Mouse (Mus musculus) gastrocnemius, postnatal 36 days (tissue): Measurements from ENCODE around the gene Als2. TPM values are rescaled to one million over a fixed set of nuclear protein-coding genes. Genes with fewer than 3 reads are reported as not detected.

ENCODE experiments used
- DNase-seq, 2 experiments: peaks; one replicate each; pipeline ENCODE4 v3.0.0; 2022
- intact Hi-C: fragments of 180-260 bp; cut with DNase I; formaldehyde crosslinking; loops from one replicate; pipeline ENCODE4 v1.15.1; 2025
- total RNA-seq, 2 experiments: library from RNA; stranded (reverse); gene quantifications; 2 replicates each; pipeline ENCODE4 v1.2.3; 2021

Als2 gene
- total RNA-seq, 2 experiments from 2014 or later = 13.6 to 16.1 TPM

DNA sequence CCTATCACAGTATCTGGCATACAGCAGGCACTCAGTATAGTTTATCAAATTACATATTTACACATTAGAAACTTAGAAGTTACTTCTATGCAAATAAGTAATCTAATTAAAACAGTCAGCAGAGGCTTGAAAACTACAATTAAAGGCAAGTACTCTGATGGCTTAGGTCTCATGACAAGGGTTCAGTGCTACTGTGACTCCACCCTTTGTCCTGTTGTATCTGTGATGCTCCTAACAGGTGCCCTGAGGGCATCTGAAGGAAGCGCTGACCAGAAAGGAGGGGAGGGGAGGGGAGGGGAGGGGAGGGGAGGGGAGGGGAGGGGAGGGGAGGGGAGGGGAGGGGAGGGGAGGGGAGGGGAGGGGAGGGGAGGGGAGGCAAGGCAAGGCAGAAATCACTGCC, 24.1 kb downstream of the Als2 start:
- no peak for DNase-seq
- intact Hi-C loops = no loop called here

- intact Hi-C loops = no loop called here
- no peak for DNase-seq
Measured at GRCm38 (mm10) chr1:59212076-59212779, 24.8 kb downstream of the Als2 start.

DNA sequence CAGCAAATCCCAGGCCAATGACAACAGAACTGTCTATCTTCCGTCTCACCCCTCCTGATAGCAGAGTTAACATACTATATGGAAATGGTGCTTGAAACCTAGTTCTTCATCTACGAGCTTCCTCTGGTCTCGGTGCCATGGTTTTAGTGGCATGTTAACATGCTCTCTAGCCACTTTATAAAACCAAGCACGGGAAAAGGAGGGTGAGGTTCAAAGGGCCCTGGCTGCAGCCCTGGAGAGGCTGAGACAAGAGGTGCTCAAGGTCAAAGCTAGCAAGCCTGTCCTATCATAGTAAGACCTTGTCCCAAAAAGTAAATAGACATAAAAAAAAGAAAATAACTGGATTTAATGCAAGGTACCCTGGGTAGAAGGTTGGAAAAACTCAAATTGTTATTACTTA, 25.4 kb downstream of the Als2 start:
- no peak for DNase-seq
- intact Hi-C loops = no loop called here

DNA sequence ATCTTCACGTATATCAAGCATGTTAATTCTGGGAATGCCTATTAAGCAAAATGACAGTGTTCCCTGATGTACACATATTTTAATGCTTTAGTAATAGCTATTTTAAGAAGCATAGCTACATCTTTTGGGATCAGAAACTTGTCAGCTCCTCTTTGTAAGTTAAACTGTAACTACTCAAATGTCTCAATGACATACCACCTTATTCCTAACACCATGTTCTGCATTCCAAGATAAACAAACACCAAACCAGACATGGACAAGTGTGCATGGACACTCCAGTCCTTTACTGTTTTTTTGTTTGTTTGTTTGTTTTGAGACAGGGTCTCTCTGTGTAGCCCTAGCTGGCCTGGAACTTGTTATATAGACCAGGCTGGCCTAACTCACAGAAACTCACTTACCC, 28.7 kb downstream of the Als2 start:
- intact Hi-C loops = no loop called here
- no peak for DNase-seq

DNA sequence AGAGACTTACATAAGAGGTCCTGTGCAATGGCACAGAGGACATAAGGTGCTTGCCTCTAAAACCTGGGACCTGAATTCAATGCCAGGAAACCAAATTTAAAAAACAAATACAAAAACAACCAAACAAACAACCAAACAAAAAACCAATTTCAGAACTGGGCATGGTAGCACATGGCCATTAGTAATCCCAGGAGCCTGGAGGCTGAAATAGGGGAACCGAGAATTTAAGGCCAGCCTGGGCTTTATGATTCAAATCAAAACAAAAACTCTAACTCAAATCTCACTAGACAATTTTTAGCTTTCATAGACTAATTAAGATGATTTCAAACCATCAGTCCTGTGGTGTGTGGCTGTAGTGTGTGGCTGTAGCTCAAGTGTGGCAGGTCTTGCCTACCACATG, 32.5 kb downstream of the Als2 start:
- intact Hi-C loops = no loop called here
- no peak for DNase-seq

DNA sequence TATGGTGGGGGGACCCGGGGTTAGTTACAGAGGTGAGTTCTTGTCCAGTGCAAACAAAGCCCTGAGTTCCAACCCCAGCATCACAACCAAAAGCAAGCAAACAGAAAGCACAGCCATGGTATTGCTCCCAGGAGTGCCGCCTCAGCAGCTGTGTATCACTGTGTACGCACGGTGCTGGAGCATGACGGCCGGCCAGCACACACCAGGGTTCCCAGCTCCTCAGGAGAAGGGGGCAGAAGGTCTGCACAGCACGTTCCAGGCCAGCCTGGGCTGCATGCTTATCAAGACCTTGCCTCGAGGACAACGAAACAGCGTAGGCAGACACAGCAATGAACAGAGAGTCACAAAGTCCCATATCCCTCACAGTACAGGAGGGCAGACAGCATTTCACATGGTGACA, 34.7 kb downstream of the Als2 start:
- intact Hi-C loops = no loop called here

DNA sequence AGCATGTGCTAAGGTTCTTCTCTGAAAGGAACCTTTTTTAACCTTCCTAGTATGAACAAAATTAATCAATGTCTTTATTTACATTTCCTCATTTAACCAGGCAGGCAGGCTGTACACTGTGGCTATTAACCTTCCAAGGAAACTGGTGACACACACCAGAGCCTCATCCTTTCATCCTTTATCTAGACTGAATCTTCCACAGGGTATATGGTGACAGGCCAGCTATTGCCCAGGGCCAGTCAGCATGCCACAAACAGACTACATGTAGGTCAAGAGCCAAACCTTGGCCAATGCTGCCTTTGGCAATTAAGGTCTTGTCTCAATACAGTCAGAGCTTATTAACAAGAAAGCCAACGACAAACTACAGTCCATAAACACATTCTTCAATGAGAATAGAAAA, 35.5 kb downstream of the Als2 start:
- intact Hi-C loops = no loop called here
- no peak for DNase-seq

More for the DNA sequence above, 34.7 kb downstream of the Als2 start:
- DNase-seq = no peak

DNA sequence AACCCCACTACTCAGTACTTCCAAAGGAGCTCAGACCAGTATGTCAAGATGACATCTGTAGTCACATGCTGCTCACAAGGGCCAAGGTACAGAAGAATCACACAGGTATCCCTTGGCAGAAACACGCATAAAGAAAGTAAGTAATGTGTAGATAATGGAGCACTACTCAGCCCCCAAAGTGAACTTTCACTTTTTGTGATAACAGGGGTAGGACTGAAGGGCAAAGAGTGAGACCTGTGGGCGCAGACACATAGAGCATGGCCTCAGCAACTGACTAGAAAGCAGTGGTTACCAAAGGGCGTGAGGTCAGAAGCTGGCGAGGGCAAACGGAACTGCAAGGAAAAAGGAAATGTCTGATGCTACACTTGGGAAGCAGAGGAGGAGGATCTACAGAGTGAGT, 36.1 kb downstream of the Als2 start:
- DNase-seq = no peak
- intact Hi-C loops = no loop called here

DNA sequence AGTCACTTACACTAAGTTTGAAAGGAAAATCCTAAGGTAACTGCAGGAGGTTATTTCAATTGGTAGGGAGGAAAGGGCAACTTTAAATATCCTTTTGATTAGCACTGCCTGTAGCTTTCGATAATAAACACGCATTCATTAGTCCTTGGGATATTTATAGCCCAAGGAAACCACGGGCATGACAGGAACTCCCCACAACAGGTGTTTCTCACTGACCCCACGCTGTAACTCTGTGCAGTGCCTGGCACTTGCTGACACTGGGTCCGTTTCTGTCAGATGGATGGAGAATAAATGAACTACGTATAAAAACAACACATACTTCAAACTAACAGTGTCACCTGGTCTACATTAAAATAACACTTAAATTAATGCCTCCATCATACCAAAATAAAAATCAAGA, 42.1 kb downstream of the Als2 start:
- intact Hi-C loops = no loop called here
- DNase-seq = no peak

DNA sequence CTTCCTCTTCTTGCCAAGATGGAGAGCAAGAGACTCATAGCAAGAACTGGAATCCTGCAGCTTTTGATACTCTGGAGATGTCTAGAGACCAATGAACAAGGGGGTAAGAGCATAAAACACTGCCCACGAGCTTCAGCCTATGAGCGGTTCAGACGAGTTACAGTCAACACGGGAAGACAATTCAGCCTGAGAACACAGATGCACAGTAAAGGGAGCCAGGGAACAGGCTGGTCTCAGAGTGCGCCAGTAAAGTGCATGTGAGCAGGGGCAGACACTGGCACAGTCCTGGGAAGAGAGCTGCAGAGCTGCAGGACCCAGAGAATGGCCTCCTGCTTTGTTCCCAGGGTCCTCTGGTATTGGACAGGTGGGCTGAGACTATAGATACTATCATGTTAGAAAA, 49.2 kb downstream of the Als2 start:
- no peak for DNase-seq
- intact Hi-C loops = no loop called here

- no peak for DNase-seq
Measured at GRCm38 (mm10) chr1:59186317-59186716, 50.7 kb downstream of the Als2 start.

GRCm38 (mm10) chr1:59185410-59185809, 51.6 kb downstream of the Als2 start:
- intact Hi-C loops = no loop called here
- DNase-seq = no peak

More at GRCm38 (mm10) chr1:59186317-59186716, 50.7 kb downstream of the Als2 start:
- intact Hi-C loops = no loop called here

DNA sequence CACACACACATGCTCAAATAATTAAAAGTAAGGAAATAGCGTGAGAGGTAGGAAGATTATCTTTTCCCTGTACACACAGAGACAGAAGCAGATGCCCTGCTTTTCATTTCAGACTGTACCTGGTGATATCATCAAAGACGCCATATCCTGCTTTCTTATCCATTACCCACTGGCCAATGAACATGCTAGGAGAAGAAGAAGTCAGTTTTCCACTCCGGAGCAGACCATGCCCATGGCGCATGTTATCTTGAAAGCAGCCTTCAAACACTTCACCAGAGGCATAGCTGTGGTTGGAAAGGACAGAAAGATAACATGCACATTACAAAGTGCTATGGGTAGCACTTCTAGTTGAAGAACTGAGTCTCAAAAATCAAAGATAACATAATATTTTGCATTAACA, 54.0 kb downstream of the Als2 start:
- DNase-seq = no peak
- intact Hi-C loops = no loop called here

DNA sequence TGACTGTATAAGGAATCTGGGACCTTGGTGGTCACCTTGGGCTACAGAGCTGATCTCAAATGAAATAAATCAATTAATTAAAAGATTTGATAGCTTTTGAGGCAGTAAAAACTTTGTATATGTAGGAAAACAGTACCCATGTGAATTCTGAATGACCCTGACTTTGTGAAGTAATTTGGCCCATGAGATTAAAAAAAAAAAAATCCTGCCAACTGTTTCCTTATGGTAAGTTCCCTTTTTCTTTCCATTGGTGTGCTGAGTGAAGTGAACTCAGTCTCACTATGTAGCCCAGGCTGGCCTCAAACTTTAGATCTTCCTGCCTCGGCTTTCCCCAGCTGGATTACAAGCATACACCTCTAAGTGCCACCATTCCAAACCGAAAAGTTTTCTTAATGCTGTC, 54.7 kb downstream of the Als2 start:
- DNase-seq = no peak
- intact Hi-C loops = no loop called here

DNA sequence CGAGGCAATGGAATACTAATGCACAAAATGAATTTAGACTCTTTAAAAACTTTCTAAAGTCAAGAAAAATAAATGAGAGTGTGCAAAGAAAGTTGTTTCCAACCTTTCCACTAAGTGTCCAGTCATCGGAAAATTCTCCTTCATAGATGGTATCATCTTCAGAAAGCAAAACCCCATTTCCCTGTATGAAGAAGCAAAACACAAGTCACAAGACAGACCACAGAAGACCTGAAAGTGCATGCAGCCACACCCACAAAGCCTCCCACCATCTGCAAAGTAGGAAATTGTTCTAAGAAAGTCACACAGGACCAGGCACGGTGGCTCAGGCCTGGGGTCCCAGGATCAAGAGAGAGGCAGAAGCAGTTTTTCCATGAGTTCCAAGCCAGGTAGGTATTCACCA, 57.0 kb downstream of the Als2 start:
- intact Hi-C loops = no loop called here
- no peak for DNase-seq

- DNase-seq = no peak
- intact Hi-C loops = no loop called here
Measured at GRCm38 (mm10) chr1:59178401-59178800, 58.6 kb downstream of the Als2 start.

DNA sequence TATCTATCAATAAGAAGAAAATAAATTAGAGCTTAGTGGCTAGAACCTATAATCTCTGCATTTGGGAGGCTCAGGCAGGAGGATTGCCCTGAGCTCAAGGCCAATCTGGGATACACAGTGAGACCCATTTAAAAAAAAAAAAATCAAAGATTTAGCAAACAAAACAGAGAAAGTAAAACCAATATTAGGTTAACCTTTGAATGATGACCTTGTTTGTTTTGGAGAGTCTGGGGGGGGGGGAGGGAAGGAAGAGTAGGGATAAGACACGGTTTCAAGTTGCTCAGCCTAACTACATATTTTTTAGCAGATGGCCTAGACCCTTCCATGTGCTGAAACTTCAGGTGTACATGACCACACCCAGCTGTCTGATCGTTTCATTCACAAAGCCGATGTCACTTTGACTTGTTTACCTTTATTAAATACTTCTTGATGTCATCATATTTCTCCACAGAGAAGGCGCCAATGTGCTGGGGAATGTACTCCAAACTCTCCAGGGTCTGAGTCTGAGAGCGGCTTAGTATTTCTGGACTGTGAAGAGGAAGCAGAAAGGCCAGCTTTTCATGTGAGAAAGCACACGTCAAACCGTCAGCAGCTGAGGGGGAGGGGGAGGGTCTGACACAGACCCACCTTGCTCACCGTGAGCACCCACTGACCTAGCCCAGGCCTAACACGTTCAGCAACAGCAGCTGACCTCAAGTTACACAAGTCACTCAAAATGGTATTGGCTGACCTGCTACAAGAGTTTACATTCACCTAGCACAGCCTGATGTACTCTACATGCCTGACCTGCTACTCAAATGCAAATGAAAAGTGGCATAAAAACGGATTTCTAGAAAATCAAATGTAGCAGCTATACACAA, 62.3 kb downstream of the Als2 start:
- intact Hi-C loops = no loop called here
- no peak for DNase-seq

- no peak for DNase-seq
- intact Hi-C loops = no loop called here
Measured at GRCm38 (mm10) chr1:59173023-59173422, 64.0 kb downstream of the Als2 start.

DNA sequence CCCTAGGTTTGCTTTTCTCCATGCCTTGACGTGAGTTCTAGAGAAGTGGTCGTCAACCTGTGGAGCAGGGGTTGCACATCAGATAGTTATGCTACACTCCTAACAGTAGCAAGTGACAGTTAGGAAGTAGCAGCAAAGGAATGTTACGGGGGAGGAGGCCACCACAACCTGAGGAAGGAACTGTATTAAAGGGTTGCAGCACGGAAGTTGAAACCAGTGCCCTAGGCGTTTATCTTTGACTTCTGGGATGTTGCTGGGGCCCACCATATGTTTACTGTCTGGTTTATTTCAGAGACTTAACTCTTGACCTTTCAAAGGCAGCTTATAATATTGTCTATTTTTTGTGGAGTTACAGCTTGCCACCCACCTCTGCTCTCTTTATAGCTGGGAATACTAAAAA, 65.2 kb downstream of the Als2 start:
- intact Hi-C loops = no loop called here
- no peak for DNase-seq

DNA sequence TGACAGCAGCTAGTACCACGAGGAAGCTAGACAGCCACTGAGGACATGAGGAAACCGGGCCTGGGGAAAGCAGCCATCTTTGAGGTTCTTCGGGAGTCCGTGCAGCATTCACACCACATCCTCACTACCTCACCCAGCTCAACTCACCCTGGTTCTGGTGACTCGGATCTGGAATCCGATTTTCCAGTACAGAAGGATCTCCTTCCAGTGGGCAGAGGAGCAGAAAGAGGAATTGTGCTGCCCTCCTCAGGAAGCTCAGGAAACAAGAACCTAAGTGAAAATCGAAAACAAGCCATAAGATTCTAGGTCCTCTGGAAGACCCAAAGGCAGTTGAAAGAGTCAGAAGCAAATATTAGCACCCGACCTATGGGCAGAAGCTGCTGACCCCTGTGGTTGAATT, 66.7 kb downstream of the Als2 start:
- intact Hi-C loops = no loop called here
- DNase-seq = no peak

GRCm38 (mm10) chr1:59169586-59169985, 67.4 kb downstream of the Als2 start:
- intact Hi-C loops = no loop called here
- DNase-seq = no peak

DNA sequence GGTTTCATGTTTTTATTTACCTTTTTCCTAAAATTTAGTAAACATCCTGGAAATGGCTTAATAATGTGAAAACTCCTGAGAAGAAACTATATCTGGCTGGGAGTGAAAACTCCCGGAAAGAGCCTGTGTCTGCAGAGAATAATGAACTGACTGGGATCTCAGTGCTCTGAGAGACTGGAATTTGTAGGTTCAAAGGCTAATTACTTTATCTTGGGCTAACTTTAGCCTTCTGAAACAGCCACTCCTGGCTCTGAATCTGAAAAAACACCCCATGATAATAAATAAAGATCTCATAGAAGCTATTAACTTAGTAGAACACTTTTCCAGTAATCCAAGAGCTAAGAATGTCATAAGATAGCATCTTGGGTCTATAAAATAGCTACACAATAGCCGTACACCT, 68.5 kb downstream of the Als2 start:
- intact Hi-C loops = no loop called here
- DNase-seq = no peak
